Mouse (Mus musculus) testis, adult 2 months (tissue): ENCODE measurements around the gene Ace. TPM values are rescaled to one million over a fixed set of nuclear protein-coding genes. Genes with fewer than 3 reads are reported as not detected.

Experiments
- H3K27ac ChIP-seq: fragments of 200-500 bp; 2 replicates; pipeline ENCODE4 v1.5.1; 2012; ENCODE audit warnings: low read depth, low read length; ENCODE audit not compliant: control insufficient read depth, insufficient read depth
- H3K27me3 ChIP-seq: fragments of 200-500 bp; 2 replicates; pipeline ENCODE4 v1.6.1; 2012; ENCODE audit warnings: mild to moderate bottlenecking, low read length, moderate library complexity; ENCODE audit not compliant: control insufficient read depth, insufficient read depth
- H3K36me3 ChIP-seq: fragments of 200-500 bp; 2 replicates; pipeline ENCODE4 v1.6.1; 2012; ENCODE audit warnings: mild to moderate bottlenecking, low read length; ENCODE audit not compliant: control insufficient read depth, insufficient read depth
- H3K4me1 ChIP-seq: fragments of 200-500 bp; 2 replicates; pipeline ENCODE4 v1.6.1; 2012; ENCODE audit warnings: low read length; ENCODE audit not compliant: control insufficient read depth, insufficient read depth
- H3K4me3 ChIP-seq: fragments of 200-500 bp; 2 replicates; pipeline ENCODE4 v1.5.1; 2012; ENCODE audit warnings: low read depth, mild to moderate bottlenecking, low read length, moderate library complexity, mixed read lengths; ENCODE audit not compliant: control insufficient read depth
- CTCF ChIP-seq: fragments of 200-500 bp; IDR thresholded peaks from 2 replicates; pipeline ENCODE4 v1.5.1; 2012; ENCODE audit warnings: low read depth, mild to moderate bottlenecking, inconsistent platforms, low read length, moderate library complexity; ENCODE audit not compliant: control insufficient read depth, insufficient read depth, insufficient replicate concordance
- POLR2A ChIP-seq: fragments of 200-500 bp; IDR thresholded peaks from 2 replicates; pipeline ENCODE4 v1.6.1; 2012; ENCODE audit warnings: low read depth, mild to moderate bottlenecking, inconsistent platforms, low read length, moderate library complexity; ENCODE audit not compliant: control insufficient read depth
- polyA plus RNA-seq: library from polyadenylated mRNA; depleted of rRNA; stranded (reverse); fragments of >200 nt; gene quantifications from 2 replicates; pipeline ENCODE4 v1.2.3, GENCODE M21; 2012; rRNA removed

Ace gene
- 389 and 421 TPM in 2 replicates for polyA plus RNA-seq

DNA sequence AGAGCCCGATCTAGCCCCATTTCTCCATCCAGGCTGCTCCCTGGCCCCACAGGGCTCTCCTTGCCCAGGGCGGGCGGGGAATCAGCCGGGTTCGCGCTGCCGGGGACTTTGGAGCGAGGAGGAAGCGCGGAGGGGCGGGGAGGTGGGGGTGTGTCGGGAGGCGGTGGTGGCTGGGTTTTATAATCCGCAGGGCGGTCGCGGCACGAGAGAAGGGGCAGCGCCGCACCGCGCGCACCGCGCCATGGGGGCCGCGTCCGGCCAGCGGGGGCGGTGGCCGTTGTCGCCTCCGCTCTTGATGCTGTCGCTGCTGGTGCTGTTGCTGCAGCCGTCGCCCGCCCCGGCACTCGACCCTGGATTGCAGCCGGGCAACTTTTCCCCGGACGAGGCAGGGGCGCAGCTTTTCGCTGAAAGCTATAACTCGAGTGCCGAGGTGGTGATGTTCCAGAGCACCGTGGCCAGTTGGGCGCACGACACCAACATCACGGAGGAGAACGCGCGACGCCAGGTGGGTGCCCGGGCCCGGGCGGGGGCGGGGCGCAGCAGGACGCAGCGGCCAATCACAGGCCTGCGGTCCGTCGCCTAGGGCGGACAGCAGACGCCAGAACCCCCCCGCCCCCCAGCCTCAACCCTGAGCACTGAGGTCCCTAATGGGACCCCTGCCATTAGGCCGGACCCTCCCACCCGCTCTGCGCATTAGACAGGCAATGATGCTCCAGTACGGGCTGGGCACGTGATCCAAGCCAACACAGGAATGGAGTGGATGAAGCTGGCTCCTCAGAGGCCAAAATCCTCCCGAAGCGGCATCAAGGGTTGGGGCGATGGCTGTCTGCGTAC is at the start of gene Ace:
Gene Ace (plus strand): TSS at position 205 of the 834 bp plus-strand sequence.
- H3K4me3 ChIP-seq = peak within 1 kb of the TSS; percentile 83
- TF ChIP-seq CTCF (no peak), POLR2A (no peak; the same call in 1 of the 2 replicates)
- no peaks in the 10 kb centered on the region for H3K36me3 ChIP-seq
- H3K27me3 ChIP-seq = no peaks in the 10 kb centered on the region
- 0 out of 2 replicates have a peak within 1 kb of the TSS, but pooled peaks have one; percentile 30 for H3K27ac ChIP-seq
- peaks cover 14% of the 10 kb centered on the region for H3K4me1 ChIP-seq

DNA sequence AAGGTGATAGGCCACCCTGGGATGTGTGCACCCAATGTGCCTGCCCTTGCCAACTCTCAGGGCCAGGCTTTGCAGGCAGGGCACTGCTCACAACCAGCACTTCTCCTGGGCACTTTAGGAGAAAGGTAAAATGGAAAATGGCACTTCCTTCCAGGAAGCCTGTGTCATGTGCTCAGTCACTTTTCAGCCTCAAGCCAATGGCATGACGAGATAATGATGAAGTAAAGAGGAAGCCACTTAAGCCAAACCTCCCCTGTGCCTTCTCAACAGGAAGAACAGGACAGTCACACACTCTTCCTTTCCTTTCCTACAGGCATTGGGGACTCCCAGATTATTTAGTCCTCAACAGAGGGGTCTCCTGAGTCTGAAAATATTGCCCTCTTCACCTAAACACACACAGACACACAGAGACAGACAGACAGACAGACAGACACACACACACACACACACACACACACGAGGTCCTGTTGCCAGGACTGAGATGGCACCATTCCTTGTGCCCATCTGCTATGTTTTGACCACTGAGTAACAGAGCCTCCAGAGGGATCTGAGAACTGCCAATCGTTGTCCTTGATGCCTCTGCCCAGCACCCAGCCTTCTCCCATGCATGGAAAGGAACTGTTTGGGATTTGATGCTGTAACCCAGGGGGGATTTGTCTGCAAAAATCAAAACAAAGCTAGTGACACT is 47.5 kb upstream of the Ace start:
- H3K36me3 ChIP-seq = peaks cover 1% of the 10 kb centered on the region; the same call in 1 of the 2 replicates
- TF ChIP-seq CTCF (no peak), POLR2A (no peak)

DNA sequence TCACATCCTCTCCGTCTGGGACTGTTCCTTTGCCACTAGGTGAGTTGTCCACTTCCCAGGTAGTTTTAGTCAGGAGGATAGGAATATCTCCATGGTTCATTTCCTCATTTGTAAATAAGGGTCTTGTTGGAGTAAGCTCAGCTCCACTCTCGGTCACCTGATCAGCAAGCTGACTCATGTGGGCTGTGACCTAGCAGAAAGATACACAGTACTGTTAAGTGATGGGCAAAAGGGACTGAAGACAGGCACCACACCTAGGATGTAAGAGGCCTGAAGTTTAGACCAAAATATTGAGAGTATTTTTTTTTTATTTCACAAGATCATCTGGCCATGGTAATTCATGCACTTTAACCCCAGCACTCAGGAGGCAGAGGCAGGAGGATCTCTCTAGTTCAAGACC is 46.9 kb upstream of the Ace start:
- peaks cover 1% of the 10 kb centered on the region; the same call in 1 of the 2 replicates for H3K36me3 ChIP-seq
- no peaks in the 10 kb centered on the region for H3K27me3 ChIP-seq
- TF ChIP-seq POLR2A = no peak
- TF ChIP-seq CTCF = no peak
- no peak overlapping the region for H3K27ac ChIP-seq
- no peak overlapping the region for H3K4me3 ChIP-seq
- no peaks in the 10 kb centered on the region for H3K4me1 ChIP-seq

More for the DNA sequence above, 47.5 kb upstream of the Ace start:
- H3K4me1 ChIP-seq = no peaks in the 10 kb centered on the region
- H3K4me3 ChIP-seq = no peak overlapping the region
- H3K27ac ChIP-seq = no peak overlapping the region
- H3K27me3 ChIP-seq = no peaks in the 10 kb centered on the region

DNA sequence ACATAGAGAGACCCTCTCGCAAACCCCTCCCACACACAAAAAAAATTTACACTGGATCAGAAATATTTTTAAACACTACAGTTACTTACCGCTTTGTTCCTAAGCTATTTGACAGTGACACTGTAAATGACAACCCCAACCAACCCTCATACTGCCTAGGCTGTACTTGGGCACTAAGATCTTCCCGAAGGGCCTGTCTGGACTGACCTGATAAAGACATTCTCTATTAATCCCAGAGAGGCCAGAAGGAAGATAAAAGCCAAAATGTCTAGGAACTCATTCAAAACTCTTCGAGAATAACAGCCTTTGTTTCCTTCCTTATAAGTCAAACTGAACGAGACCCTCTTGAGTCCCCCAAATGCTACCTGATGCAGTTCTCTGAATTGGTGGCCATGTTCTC is 46.5 kb upstream of the Ace start:
- H3K36me3 ChIP-seq = peaks cover 1% of the 10 kb centered on the region; the same call in 1 of the 2 replicates
- no peak overlapping the region for H3K4me3 ChIP-seq
- H3K4me1 ChIP-seq = no peaks in the 10 kb centered on the region
- H3K27me3 ChIP-seq = no peaks in the 10 kb centered on the region
- TF ChIP-seq POLR2A (no peak), CTCF (no peak)
- H3K27ac ChIP-seq = no peak overlapping the region

DNA sequence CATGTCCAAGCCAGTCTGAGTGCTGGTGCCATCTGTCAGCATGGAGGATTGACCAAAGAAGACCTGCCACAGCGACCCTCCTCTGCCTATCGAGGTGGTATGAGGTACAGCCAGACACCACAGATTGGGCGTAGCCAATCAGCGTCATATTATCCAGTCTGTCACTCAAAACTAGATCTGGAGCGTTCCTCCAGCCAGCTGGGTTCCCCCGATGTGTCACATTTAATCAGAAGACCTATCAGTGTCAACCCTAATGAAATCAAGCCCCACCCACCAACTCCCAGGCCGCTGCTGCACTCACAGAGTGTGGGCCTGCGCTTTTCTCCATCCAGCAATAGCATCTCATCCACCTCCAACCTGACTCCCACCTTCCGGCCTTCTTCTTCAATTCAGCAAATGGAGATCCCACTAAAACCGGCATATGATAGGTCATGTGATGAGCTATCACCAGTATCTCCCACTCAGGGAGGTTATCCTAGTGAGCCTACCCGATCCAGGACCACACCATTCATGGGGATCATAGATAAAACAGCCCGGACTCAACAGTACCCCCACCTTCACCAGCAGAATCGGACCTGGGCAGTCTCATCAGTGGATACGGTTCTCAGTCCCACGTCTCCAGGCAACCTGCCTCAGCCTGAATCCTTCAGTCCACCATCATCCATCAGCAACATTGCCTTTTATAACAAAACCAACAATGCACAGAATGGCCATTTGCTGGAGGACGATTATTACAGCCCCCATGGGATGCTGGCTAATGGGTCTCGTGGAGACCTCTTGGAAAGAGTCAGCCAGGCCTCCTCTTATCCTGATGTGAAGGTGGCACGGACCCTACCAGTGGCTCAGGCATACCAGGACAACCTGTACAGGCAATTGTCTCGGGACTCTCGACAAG is 44.7 kb upstream of the Ace start:
- no peak overlapping the region for H3K27ac ChIP-seq
- H3K4me3 ChIP-seq = no peak overlapping the region
- peaks cover 1% of the 10 kb centered on the region; the same call in 1 of the 2 replicates for H3K36me3 ChIP-seq
- H3K27me3 ChIP-seq = no peaks in the 10 kb centered on the region
- no peaks in the 10 kb centered on the region for H3K4me1 ChIP-seq
- TF ChIP-seq CTCF = no peak
- TF ChIP-seq POLR2A = no peak

DNA sequence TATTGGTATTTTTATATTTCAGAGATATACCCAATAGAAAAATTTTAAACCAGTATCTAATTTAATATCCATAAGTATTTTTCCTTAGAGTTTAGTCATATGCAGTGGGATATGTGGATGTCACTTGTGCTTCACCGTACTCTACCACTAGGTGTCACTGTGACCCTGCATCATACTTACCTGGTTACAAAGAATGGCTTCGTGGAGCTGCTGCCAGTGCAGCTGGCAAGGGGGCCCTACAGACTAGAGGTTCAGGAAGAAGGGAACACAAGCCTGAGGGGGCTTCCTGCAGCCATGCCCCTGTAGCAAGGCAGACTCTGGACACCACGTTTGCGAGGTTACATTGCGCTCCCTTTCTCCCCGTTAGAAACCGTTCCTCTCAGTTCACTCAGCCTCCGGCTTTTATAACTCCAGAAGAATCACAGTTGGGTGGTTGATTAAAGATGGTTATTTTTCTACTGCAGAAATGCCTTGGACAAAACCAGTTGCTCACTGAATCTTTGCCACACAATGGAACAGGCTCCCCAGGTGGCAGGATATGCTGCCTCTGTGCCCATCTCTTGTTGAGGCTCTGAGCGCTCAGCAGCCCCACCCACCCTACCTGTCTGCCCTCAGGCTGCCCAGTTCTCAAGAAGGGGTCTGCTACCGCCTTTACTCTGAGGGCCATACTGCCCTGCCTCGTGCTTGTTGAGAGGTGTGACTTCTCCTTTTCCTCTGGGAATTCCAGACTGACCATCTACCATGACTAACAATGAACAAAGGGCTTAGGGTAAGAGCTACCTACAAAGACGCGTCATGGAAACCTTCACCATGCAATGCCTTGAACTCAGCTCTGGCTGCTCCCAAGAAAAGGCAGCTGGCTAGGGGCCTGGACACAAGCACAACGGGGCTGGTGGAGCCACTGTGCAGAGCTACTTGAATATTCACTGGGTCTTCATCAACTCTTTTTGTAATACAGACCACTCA is 40.4 kb upstream of the Ace start:
- TF ChIP-seq CTCF = peak; percentile 57; the same call in 1 of the 2 replicates
- TF ChIP-seq POLR2A = no peak
- H3K4me3 ChIP-seq = no peak overlapping the region
- H3K36me3 ChIP-seq = no peaks in the 10 kb centered on the region
- no peaks in the 10 kb centered on the region for H3K27me3 ChIP-seq
- H3K27ac ChIP-seq = no peak overlapping the region
- no peaks in the 10 kb centered on the region for H3K4me1 ChIP-seq
